Mouse (Mus musculus) bone marrow, adult 2 months (tissue): Measurements from ENCODE around the gene Tpp1. TPM values are rescaled to one million over a fixed set of nuclear protein-coding genes. Genes with fewer than 3 reads are reported as not detected.
A peak's percentile ranks its signal among the peaks of the same experiment; 100 is the strongest.

Experiments
- H3K27ac ChIP-seq: fragments of 200-500 bp; 2 replicates; pipeline ENCODE4 v1.5.1; 2012; ENCODE audit warnings: low read depth, mild to moderate bottlenecking, control low read depth, inconsistent platforms, low read length; ENCODE audit not compliant: control insufficient read depth, poor library complexity, insufficient read depth
- H3K4me1 ChIP-seq: fragments of 200-500 bp; 2 replicates; pipeline ENCODE4 v1.6.1; 2011; ENCODE audit warnings: low read length; ENCODE audit not compliant: control insufficient read depth, insufficient read depth
- H3K4me3 ChIP-seq: fragments of 200-500 bp; replicated peaks from 2 replicates; pipeline ENCODE3; 2011; ENCODE audit warnings: mild to moderate bottlenecking, low read depth, low read length, control low read depth; ENCODE audit not compliant: control insufficient read depth
- CTCF ChIP-seq: fragments of 200-500 bp; IDR thresholded peaks from 2 replicates; pipeline ENCODE4 v1.5.1; 2011; ENCODE audit warnings: low read length, control low read depth; ENCODE audit not compliant: control insufficient read depth, insufficient read depth
- POLR2A ChIP-seq: fragments of 200-500 bp; IDR thresholded peaks from 2 replicates; pipeline ENCODE4 v1.6.1; 2011; ENCODE audit warnings: low read depth, mild to moderate bottlenecking, control low read depth, low read length, borderline replicate concordance; ENCODE audit not compliant: control insufficient read depth
- WGBS: fragments of 180-500 bp; shearing (Covaris S2); methylation state at CpG from one replicate; pipeline ENCODE4 v1.1.7; 2018; 5-methylcytosine and 5-hydroxymethylcytosine counted together
- polyA plus RNA-seq: library from polyadenylated mRNA; stranded (reverse); fragments of >200 nt; gene quantifications from 2 replicates; pipeline ENCODE4 v1.2.4, GENCODE M21; 2011; ENCODE audit warnings: low replicate concordance; ENCODE audit not compliant: missing spikeins, insufficient read depth, insufficient read length

Gene Tpp1
- 13.8 and 20.0 TPM in 2 replicates for polyA plus RNA-seq

DNA sequence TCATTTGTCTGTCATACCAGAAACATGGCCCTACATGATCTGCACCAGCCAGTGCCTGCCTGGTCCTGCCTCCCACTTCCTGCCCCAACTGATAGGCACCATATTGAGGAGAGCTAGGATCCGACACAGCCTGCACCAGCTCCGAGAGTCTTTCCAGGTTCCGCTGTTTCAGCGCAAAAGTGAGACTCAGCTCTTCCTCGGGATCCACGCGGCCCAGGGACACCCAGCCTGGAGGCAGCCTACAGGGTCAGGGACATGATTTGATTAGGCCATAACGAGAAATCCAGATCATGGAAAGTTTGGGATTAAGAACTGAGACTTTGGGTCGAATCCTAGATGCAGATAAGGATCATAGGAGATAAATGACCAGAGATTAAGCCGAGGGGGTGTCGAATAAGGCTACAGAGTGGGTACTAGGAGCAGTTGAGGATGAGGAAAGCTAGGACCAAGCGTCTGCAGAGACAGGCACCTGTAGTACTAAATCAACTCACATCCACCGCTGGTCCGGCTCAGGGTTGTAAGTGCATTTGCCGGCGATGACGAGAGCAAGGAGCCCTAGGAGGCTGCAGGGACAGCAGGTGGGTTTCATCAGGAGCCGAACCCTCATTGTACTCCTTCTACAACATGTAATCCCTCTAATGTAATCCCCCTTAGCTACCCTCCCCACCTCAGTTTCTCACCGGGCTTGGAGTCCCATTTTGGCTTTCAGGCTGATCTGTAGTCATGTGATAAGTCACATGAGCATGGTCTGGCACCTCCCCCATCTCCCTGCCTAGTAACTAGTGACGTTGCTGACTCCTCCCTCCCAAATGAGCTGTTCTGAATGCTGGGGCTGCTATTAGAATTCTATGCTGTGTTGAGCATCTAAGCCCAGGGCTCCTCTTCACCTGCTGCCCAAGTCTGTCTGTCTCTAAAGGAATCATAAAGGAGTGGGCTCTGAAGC, at the start of gene Tpp1:
Gene Tpp1 (minus strand): TSS at position 745 of the 943 bp plus-strand sequence.
- 23% methylated on average over 20 of the region's 20 CpGs for WGBS
- H3K27ac ChIP-seq: no peak within 1 kb of the TSS

DNA sequence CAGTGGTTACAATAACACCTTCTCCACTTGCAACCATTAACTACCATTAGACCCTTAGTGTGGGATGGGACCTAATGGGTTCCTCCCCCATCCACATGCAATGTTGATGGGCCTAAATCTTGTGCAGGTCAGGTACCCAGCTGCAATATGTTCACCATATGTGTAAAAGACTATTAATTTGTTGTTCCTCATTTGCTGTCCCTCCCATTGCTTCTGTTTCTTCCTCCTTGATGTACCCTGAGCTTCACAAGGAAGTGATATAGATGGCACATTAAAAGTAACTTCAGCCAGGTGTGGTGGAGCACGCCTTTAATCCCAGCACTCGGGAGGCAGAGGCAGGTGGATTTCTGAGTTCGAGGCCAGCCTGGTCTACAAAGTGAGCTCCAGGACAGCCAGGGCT, 44.9 kb upstream of the Tpp1 start:
- Histone ChIP-seq H3K4me3 (no peak overlapping the region), H3K27ac (no peak overlapping the region), H3K4me1 (no peaks in the 10 kb centered on the region)
- 66% methylated on average over 3 of the region's 3 CpGs for WGBS
- TF ChIP-seq POLR2A (no peak), CTCF (no peak)

More for the DNA sequence above, at the start of gene Tpp1:
- Histone ChIP-seq H3K4me1 (peaks cover 2% of the 10 kb centered on the region; the same call in 1 of the 2 replicates), H3K4me3 (peak within 1 kb of the TSS; percentile 77)
- TF ChIP-seq CTCF: no peak
- TF ChIP-seq POLR2A: no peak

DNA sequence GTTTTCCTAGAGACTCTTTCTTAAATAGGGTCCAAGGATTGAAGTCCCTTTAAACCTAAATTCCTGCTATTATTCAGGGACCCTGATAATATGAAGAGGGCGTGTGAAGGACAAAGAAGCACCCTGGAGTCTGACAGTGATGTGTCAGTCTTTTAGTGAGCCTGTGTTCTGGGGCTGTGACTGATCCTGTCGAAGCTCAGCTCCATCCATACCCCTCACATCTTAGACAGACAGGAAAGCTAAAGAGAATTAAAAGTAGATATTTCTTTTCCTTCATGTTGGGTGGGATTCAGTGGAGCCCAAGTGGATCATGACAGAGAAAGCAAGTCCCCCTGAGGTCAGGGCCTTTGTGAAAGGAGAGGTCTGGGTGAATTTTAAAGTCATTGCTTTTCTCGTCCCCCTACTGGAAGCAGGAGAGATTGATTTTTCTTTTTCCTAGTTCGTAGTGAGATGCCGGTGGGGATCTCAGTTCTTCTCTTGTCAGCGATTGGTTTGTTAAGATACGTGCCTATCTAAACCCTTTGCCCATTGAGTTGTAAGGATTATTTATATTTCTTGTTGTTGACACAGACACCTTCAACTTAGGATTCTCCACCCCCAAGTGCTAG, 43.8 kb upstream of the Tpp1 start:
- TF ChIP-seq CTCF (no peak), POLR2A (no peak)
- Histone ChIP-seq H3K4me1 (no peaks in the 10 kb centered on the region), H3K4me3 (no peak overlapping the region), H3K27ac (no peak overlapping the region)
- WGBS: 34% methylated on average over 7 of the region's 7 CpGs

DNA sequence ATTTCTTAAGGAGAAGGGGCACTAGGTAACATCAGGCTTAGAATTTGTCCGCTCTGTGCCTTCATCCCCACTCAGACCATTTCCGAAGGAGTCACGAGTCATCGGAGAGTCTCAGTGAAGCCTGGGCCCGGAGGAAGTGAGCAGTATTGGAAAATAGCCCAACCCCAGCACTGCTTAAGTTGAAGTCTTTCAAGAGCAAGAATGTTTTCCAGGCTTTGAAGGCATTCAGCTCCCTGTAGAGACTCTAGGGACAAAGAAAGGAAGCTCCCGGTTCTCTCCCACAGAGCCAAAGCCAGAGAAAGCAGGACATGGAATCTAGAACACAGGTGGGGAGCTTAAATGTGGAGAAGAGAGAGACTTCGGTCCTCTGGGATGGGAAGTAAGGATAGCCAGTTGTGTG, 41.7 kb upstream of the Tpp1 start:
- no peak overlapping the region for H3K27ac ChIP-seq
- H3K4me1 ChIP-seq: no peaks in the 10 kb centered on the region
- WGBS: 86% methylated on average over 7 of the region's 7 CpGs
- no peak overlapping the region for H3K4me3 ChIP-seq
- TF ChIP-seq POLR2A (no peak), CTCF (no peak)

DNA sequence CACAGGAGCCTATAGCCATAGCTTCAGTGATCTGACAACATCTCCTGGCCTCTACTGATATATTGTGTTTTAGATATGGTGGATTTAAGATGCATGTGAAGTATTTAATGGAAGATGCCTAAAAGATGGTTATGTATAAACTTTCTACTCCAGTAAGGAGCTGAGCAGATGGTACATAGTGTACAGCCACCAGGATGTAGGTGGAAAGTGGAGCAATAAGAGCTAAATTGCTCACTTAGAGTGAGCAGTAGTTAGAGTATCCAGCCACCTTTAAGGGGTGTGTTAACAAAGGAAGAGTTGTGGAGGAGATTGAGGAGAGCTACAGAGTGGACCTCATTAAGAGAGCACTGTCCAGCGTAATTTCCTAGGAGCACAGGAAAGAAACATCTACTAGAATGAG, 39.1 kb upstream of the Tpp1 start:
- Histone ChIP-seq H3K27ac (no peak overlapping the region), H3K4me3 (no peak overlapping the region), H3K4me1 (no peaks in the 10 kb centered on the region)
- TF ChIP-seq POLR2A (no peak), CTCF (no peak)
- 83% methylated on average over 1 of the region's 1 CpGs for WGBS

DNA sequence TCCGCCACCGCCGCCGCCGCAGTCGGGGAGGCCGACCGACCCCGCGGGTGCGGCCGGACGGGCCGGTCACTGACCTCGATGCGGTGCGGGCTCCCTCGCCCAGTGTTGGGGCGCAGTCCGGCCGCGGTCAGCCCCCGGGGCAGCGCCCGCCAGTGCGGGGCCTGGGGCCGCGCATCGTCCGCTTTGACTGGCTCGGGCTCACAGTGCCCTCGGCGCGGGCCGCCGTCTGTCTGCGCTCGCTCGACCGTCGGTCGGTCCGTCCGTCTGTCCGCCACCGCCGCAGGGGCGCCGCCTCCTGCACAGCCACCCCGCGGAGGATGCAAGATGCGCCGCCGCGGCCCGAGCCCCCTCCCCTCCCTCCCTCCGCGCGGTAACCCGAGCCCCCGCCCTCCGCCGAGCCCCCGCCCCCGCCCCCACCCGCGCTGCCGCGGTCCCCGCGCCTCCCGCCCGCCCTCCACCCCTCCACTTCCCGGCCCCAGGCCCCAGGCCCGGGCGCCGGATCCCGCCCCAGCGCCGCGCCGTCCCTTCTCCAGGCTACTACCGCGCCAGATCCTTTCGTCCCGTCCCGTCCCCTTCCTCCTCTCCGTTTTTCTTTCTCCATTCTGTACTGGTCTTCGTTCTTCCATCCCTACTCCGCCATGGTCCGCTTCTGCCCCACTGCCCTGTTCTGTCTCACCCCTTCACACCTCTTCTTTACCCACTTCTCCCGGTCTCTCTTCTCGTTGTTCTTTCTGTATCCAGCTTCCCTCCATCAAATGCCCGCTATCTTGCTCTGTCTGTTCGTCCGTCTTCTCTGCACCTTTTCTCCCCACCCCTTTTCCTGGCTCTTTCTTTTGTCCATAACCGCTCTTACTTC, 35.5 kb upstream of the Tpp1 start, which contains the start of gene Dchs1:
Gene Dchs1 (minus strand): TSS at position 370 of the 856 bp plus-strand sequence.
- H3K27ac ChIP-seq: no peak within 1 kb of the TSS
- TF ChIP-seq POLR2A (no peak), CTCF (no peak)
- H3K4me3 ChIP-seq: peak within 1 kb of the TSS; percentile 42
- 5% methylated on average over 69 of the region's 97 CpGs for WGBS
- no peaks in the 10 kb centered on the region for H3K4me1 ChIP-seq

DNA sequence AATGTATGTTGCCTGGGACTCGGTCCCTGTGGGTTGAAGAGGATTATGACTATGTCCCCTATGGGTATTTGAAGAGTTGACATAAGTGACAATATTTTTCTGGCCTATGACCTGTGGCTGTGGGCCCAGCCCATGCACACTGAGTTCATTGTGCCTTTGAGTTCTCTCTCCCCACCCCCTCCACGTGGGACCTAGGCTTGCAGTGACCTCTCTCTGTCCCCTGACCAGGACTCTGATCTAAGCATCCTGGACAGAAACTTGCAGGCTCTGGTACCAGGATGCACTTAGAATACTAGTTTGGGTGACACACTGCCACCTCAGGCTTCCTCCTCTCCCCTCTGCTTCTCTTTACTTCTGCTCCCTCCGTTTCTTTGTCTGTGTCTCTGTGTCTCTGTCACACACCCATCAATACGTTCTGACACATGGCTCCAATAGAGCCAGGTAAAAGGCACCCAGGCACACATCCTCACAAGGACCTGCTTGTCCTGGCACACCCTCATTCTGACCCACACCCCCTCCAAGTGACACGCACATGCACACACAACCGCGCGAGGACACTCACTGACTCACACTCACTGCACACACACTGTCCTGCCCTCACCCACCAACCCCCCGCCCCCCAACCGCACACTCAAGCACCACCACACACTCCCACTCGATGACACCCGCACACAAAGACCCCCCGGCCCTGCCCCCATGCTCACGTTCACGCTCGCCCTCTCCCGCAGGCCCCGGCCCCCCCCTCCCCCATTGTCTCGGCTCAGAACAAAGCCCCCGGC, 34.7 kb upstream of the Tpp1 start:
- H3K4me3 ChIP-seq: no peak overlapping the region
- H3K4me1 ChIP-seq: no peaks in the 10 kb centered on the region
- H3K27ac ChIP-seq: no peak overlapping the region
- TF ChIP-seq POLR2A (no peak), CTCF (no peak)
- WGBS: 32% methylated on average over 20 of the region's 20 CpGs
